Mouse (Mus musculus): ENCODE data around the gene Slco3a1. TPM values are rescaled to one million over a fixed set of nuclear protein-coding genes. Genes with fewer than 3 reads are reported as not detected.

Gene Slco3a1
- total and polyA plus RNA-seq, 2 experiments from 2014 or later: 23.4 to 39.2 TPM

DNA sequence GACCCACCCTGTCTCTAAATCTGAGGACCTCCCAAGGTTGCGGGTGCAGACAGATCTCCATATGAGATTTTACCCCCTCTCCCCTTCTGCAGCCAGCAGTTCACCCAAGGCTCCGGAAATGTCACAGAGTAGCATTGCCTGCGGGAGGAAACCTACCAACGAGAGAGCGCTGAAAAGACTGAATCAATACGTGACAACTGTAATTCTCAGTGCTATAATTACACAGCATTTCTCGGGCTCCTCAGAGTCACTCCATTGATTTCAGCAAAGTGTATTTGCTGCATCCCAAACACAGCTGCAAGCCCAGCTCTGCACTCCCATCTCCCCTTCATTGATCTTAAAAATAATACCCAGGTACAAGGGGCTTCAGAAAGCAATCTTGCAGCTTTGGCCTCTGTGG, 82.8 kb downstream of the Slco3a1 start:
- no peak overlapping the region for H3K4me2 ChIP-seq (ENCODE audit: low read depth, low read length, poor library complexity, severe bottlenecking)
- TF ChIP-seq CTCF (IDR thresholded peaks at IDR 0.05): no peak
- no peak for ATAC-seq (ENCODE audit: low FRiP score)
- no peak overlapping the region for H3K9ac ChIP-seq (replicated peaks; ENCODE audit: low read length, poor library complexity, severe bottlenecking)
- H3K9me3 ChIP-seq (ENCODE audit: low read length): no peaks in the 10 kb centered on the region
- H3K4me3 ChIP-seq (ENCODE audit: low read depth, low read length): no peak overlapping the region
- 81% methylated on average over 7 of the region's 7 CpGs for WGBS
- no peak for DNase-seq (ENCODE audit: low spot score)
- no peak overlapping the region for H3K27ac ChIP-seq (ENCODE audit: low read depth, low read length)
- H3K27me3 ChIP-seq (ENCODE audit: insufficient read depth, low read length): no peaks in the 10 kb centered on the region
- H3K36me3 ChIP-seq (ENCODE audit: insufficient read depth, low read length): no peaks in the 10 kb centered on the region
- no peaks in the 10 kb centered on the region for H3K4me1 ChIP-seq (ENCODE audit: insufficient read depth, low read length)

DNA sequence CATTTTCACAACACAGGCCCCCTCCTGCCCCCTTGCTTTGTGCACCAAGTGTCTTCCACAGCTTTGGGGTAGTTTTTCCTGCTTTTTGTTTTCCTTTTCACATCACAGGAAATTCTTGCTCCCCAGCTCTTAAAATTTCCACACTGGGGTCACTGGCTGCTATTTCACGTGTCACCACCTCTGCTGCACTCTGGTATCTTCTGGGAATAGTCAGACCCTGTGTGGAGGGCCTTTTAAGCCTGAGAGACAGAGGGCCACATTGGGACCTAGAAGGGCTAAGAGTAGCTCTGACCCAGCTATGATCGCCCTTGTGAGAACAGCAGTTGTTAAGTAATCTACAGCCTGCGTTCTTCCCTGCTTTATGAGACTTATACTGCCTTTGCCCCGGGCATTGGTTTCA, 87.7 kb downstream of the Slco3a1 start:
- TF ChIP-seq CTCF (IDR thresholded peaks at IDR 0.05): no peak
- H3K4me3 ChIP-seq (ENCODE audit: low read depth, low read length): no peak overlapping the region
- H3K9me3 ChIP-seq (ENCODE audit: low read length): no peaks in the 10 kb centered on the region
- no peak for ATAC-seq (ENCODE audit: low FRiP score)
- H3K36me3 ChIP-seq (ENCODE audit: insufficient read depth, low read length): no peaks in the 10 kb centered on the region
- DNase-seq (ENCODE audit: low spot score): no peak
- no peak overlapping the region for H3K4me2 ChIP-seq (ENCODE audit: low read depth, low read length, poor library complexity, severe bottlenecking)
- H3K27me3 ChIP-seq (ENCODE audit: insufficient read depth, low read length): no peaks in the 10 kb centered on the region
- WGBS: 75% methylated on average over 4 of the region's 4 CpGs
- H3K9ac ChIP-seq (replicated peaks; ENCODE audit: low read length, poor library complexity, severe bottlenecking): no peak overlapping the region
- H3K4me1 ChIP-seq (ENCODE audit: insufficient read depth, low read length): no peaks in the 10 kb centered on the region
- H3K27ac ChIP-seq (ENCODE audit: low read depth, low read length): no peak overlapping the region

DNA sequence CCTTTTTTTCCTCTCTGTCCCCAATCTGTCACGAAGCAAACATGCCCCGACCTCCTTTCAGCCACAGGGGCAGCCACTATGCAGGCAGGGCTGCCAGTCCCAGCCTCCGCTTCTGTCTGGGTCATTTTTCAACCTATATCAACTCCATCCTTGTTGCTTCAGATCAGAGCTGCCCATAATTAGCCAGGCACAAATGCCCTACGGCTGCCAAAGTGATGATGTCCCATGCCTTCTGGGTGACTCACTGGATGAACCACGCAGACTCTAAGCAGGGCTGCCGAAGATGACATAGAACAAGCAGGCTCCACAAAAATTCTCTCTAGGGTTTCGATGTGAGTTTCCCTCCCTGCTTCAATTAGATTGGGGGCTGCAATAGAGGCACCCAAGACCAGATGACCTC, 89.9 kb downstream of the Slco3a1 start:
- no peak for TF ChIP-seq CTCF (IDR thresholded peaks at IDR 0.05)
- Histone ChIP-seq H3K4me3 (ENCODE audit: low read depth, low read length) (no peak overlapping the region), H3K36me3 (ENCODE audit: insufficient read depth, low read length) (no peaks in the 10 kb centered on the region), H3K9me3 (ENCODE audit: low read length) (no peaks in the 10 kb centered on the region), H3K4me2 (ENCODE audit: low read depth, low read length, poor library complexity, severe bottlenecking) (no peak overlapping the region), H3K27me3 (ENCODE audit: insufficient read depth, low read length) (no peaks in the 10 kb centered on the region), H3K9ac (replicated peaks; ENCODE audit: low read length, poor library complexity, severe bottlenecking) (no peak overlapping the region), H3K27ac (ENCODE audit: low read depth, low read length) (no peak overlapping the region), H3K4me1 (ENCODE audit: insufficient read depth, low read length) (no peaks in the 10 kb centered on the region)
- 81% methylated on average over 7 of the region's 7 CpGs for WGBS
- ATAC-seq (ENCODE audit: low FRiP score) (no peak), DNase-seq (ENCODE audit: low spot score) (no peak)

DNA sequence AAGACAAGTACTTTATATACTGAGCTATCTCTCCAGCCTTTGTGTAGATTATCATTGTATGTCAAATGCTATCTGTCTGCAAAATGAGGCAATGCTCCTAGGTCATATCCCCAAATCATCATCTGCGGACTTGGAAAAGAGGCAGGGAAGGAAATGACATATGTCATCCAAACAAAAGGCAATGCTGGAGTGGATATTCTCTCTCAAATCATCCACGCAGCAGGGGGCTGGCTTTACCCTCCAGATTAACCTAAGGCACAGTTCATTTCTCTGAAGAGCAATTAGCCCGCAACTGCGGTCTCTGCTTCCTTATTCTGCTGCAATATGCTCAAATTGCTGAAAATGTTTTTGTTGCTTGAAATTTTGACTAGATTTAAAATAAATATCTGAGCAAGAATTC, 92.1 kb downstream of the Slco3a1 start:
- no peak overlapping the region for H3K4me2 ChIP-seq (ENCODE audit: low read depth, low read length, poor library complexity, severe bottlenecking)
- no peaks in the 10 kb centered on the region for H3K4me1 ChIP-seq (ENCODE audit: insufficient read depth, low read length)
- H3K27me3 ChIP-seq (ENCODE audit: insufficient read depth, low read length): no peaks in the 10 kb centered on the region
- DNase-seq (ENCODE audit: low spot score) (peak; percentile 19), ATAC-seq (ENCODE audit: low FRiP score) (no peak)
- no peak overlapping the region for H3K27ac ChIP-seq (ENCODE audit: low read depth, low read length)
- H3K36me3 ChIP-seq (ENCODE audit: insufficient read depth, low read length): no peaks in the 10 kb centered on the region
- 31% methylated on average over 4 of the region's 4 CpGs for WGBS
- H3K9me3 ChIP-seq (ENCODE audit: low read length): no peaks in the 10 kb centered on the region
- H3K9ac ChIP-seq (replicated peaks; ENCODE audit: low read length, poor library complexity, severe bottlenecking): no peak overlapping the region
- H3K4me3 ChIP-seq (ENCODE audit: low read depth, low read length): no peak overlapping the region
- TF ChIP-seq CTCF (IDR thresholded peaks at IDR 0.05): no peak

DNA sequence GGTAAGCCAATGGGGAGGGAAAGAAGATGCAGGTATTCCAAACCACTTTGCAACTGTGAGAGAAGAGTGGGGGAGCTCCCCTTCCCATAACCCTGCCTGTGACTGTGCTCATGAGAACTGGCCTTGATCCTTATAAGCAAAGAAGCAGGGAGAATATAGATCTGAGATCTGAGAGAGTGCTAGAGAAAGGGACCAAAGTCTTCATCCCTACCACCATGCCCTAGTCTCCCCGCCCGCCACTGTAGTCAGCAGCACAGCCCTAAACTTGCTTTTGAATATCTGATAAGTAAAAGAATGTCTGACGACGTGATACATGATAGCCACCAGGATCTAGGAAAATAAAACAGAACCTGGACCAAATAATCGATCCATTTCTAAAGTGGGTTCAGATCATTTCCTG, 92.8 kb downstream of the Slco3a1 start:
- H3K36me3 ChIP-seq (ENCODE audit: insufficient read depth, low read length): no peaks in the 10 kb centered on the region
- no peak for ATAC-seq (ENCODE audit: low FRiP score)
- H3K4me1 ChIP-seq (ENCODE audit: insufficient read depth, low read length): no peaks in the 10 kb centered on the region
- no peaks in the 10 kb centered on the region for H3K9me3 ChIP-seq (ENCODE audit: low read length)
- no peak overlapping the region for H3K4me3 ChIP-seq (ENCODE audit: low read depth, low read length)
- WGBS: 86% methylated on average over 5 of the region's 5 CpGs
- DNase-seq (ENCODE audit: low spot score): no peak
- H3K27me3 ChIP-seq (ENCODE audit: insufficient read depth, low read length): no peaks in the 10 kb centered on the region
- H3K9ac ChIP-seq (replicated peaks; ENCODE audit: low read length, poor library complexity, severe bottlenecking): no peak overlapping the region
- no peak for TF ChIP-seq CTCF (IDR thresholded peaks at IDR 0.05)
- H3K27ac ChIP-seq (ENCODE audit: low read depth, low read length): no peak overlapping the region
- no peak overlapping the region for H3K4me2 ChIP-seq (ENCODE audit: low read depth, low read length, poor library complexity, severe bottlenecking)

DNA sequence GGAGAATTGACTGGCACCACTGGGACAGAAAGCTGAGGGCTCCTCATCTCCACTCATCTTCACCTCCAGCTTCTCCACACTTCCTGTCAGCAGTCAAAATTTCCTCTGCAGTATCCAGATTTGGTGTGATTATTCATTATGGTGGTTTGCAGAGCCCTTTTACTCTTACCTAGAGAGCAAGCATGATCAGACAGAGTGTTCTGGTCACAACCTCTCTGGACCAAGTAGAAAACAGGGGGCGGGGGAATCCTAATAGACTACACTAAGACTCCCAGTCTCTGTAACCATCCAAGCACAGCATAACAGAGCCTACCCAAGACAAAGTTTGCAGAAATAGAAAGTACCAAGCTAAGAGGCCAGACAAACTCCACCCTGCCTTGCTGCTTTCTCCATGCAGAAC, 93.4 kb downstream of the Slco3a1 start:
- H3K4me2 ChIP-seq (ENCODE audit: low read depth, low read length, poor library complexity, severe bottlenecking): no peak overlapping the region
- H3K4me1 ChIP-seq (ENCODE audit: insufficient read depth, low read length): no peaks in the 10 kb centered on the region
- H3K27me3 ChIP-seq (ENCODE audit: insufficient read depth, low read length): no peaks in the 10 kb centered on the region
- no peak overlapping the region for H3K27ac ChIP-seq (ENCODE audit: low read depth, low read length)
- H3K9ac ChIP-seq (replicated peaks; ENCODE audit: low read length, poor library complexity, severe bottlenecking): no peak overlapping the region
- TF ChIP-seq CTCF (IDR thresholded peaks at IDR 0.05): no peak
- H3K4me3 ChIP-seq (ENCODE audit: low read depth, low read length): no peak overlapping the region
- no peaks in the 10 kb centered on the region for H3K9me3 ChIP-seq (ENCODE audit: low read length)
- 100% methylated on average over 1 of the region's 1 CpGs for WGBS
- no peaks in the 10 kb centered on the region for H3K36me3 ChIP-seq (ENCODE audit: insufficient read depth, low read length)
- no peak for DNase-seq (ENCODE audit: low spot score)
- no peak for ATAC-seq (ENCODE audit: low FRiP score)

Measured in midbrain, postnatal 0 days (tissue).